In the genomic region with DNA sequence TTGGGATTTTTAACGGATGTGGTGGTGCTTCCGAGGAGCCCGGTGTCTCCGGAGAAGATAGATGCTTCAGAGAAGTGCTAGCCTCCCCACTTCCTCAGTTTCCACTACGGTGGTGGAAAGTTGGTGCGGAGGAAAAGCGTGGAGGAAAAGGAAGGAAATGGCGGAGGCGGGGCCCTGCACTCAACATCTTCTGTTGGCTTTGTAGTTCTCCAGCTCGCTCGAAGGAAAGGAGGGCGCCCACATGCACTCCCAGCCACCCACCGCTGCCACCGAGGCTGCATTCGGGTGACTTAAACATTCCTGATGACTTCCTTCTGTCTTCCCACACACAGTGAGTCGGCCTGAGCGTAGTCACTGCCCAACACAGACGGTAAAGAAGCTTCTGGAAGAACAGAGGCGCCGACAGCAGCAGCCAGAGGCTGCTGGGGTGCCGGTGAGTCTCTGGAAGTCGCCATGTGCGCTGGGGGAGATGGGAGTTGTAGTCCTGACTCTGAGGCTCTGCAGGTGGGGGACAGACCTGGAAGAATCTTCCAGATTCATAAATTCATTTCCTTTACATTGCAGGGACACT, we compare ENCODE assay signal across 8 mouse cellular contexts. TPM values are rescaled to one million over a fixed set of nuclear protein-coding genes. Genes with fewer than 3 reads are reported as not detected.
DNase-seq lines count a peak whose midpoint lies in the region; ATAC-seq lines count a peak whose summit lies in the region.

No protein-coding gene starts in this region.

- no peak for ATAC-seq in heart, embryonic 14.5 days (ENCODE audit: insufficient number of reproducible peaks, insufficient read depth, low FRiP score, low read depth)

- peak overlapping the region; percentile 67 for H3K9ac ChIP-seq in heart, embryonic 14.5 days (ENCODE audit: low read length)

- H3K9me3 ChIP-seq in heart, embryonic 14.5 days (ENCODE audit: control insufficient read depth, low read length), result peaks cover 8% of the 10 kb centered on the region

- peaks cover 0 to 13% of the 10 kb centered on the region in 2 experiments; a peak in 2 of 4 replicates for H3K4me1 ChIP-seq in heart, embryonic 14.5 days (ENCODE audit: control insufficient read depth in 2 of 2, insufficient read depth in 2 of 2, low read length in 2 of 2)

- peak overlapping the region; percentile 81 for H3K4me2 ChIP-seq in heart, embryonic 14.5 days (ENCODE audit: low read length)

- peak overlapping the region; percentile 50 to 55 for H3K27ac ChIP-seq in heart, embryonic 14.5 days (replicated peaks in 1 of 2; ENCODE audit: control insufficient read depth in 1 of 2, insufficient read depth in 1 of 2, low read depth in 2 of 2, low read length in 2 of 2)

- peaks cover 10% of the 10 kb centered on the region for H3K27me3 ChIP-seq in heart, embryonic 14.5 days (ENCODE audit: control insufficient read depth, insufficient read depth, low read length)

- DNase-seq in left cerebral cortex, adult 18-20 months (ENCODE audit: low spot score in 2 of 2), result peak; percentile 66 to 74
- DNase-seq in left cerebral cortex, adult 11 months (ENCODE audit: low spot score), result no peak
- peak; percentile 48 to 54 for DNase-seq in cerebellum, postnatal 14 days
- DNase-seq in kidney, postnatal 36 days, result peak; percentile 17 to 30
- peak; percentile 47 for DNase-seq in lung, postnatal 25 days (ENCODE audit: low spot score)
- DNase-seq in thymus, adult 18-20 months, result peak; percentile 68 to 75
- DNase-seq in adipocyte (ENCODE audit: low spot score), result no peak

- peaks cover 16% of the 10 kb centered on the region for H3K36me3 ChIP-seq in heart, embryonic 14.5 days (ENCODE audit: control insufficient read depth, insufficient read depth, low read length)

- peak overlapping the region; percentile 48 to 53 for H3K4me3 ChIP-seq in heart, embryonic 14.5 days (ENCODE audit: control insufficient read depth in 1 of 2, insufficient read depth in 1 of 2, low read depth in 1 of 2, low read length in 2 of 2)

- 33% methylated on average over 22 of the region's 23 CpGs for WGBS in heart, embryonic 14.5 days

RNA-seq across cellular contexts. Expression of a gene that starts 1.6 kb away (rescaled TPM):
- 1 to 10 TPM; 3.9 to 4.1 TPM for total RNA-seq in left cerebral cortex, adult 18-20 months (2021)
- 1.00 and 1.1 TPM in 2 replicates for polyA plus RNA-seq in heart, embryonic 14.5 days (2014; fragmentation: Nextera tagmentation; extraction: Ambion mirVana)

RNA-seq across cellular contexts. Expression of a gene that starts 3.5 kb away (rescaled TPM):
- total RNA-seq in left cerebral cortex, adult 18-20 months (2021), result 1 to 10 TPM in 1 of 2 experiments, not detected in 1; 1.8 TPM
- 0.54 and 0.89 TPM in 2 replicates for polyA plus RNA-seq in heart, embryonic 14.5 days (2014; fragmentation: Nextera tagmentation; extraction: Ambion mirVana)

RNA-seq across cellular contexts. Expression of a gene that starts 9.6 kb away (rescaled TPM):
- 10 to 100 TPM; 29.8 to 30.7 TPM for total RNA-seq in left cerebral cortex, adult 18-20 months (2021)
- 37.1 and 44.5 TPM in 2 replicates for polyA plus RNA-seq in heart, embryonic 14.5 days (2014; fragmentation: Nextera tagmentation; extraction: Ambion mirVana)

RNA-seq across cellular contexts. Expression of a gene that starts 22.2 kb away (rescaled TPM):
- total RNA-seq in left cerebral cortex, adult 18-20 months (2021), result 1,000 to 10,000 TPM; 1,233 to 1,333 TPM
- 14.7 and 21.2 TPM in 2 replicates for polyA plus RNA-seq in heart, embryonic 14.5 days (2014; fragmentation: Nextera tagmentation; extraction: Ambion mirVana)

RNA-seq across cellular contexts. Expression of a gene that starts 34.3 kb away (rescaled TPM):
- 1 to 10 TPM; 8.2 to 8.3 TPM for total RNA-seq in left cerebral cortex, adult 18-20 months (2021)
- 0.05 and 0.26 TPM in 2 replicates for polyA plus RNA-seq in heart, embryonic 14.5 days (2014; fragmentation: Nextera tagmentation; extraction: Ambion mirVana)

Comparison
In these comparisons a context has a peak if more than half of its experiments do, and no peak if none do; other contexts are left out.
1. DNase-seq: peak in left cerebral cortex, adult 18-20 months (2 of 2), cerebellum, postnatal 14 days (2 of 2), kidney, postnatal 36 days (2 of 2), lung, postnatal 25 days (single experiment) and thymus, adult 18-20 months (2 of 2); none in left cerebral cortex, adult 11 months (single experiment) and adipocyte (single experiment).